Mouse (Mus musculus) adrenal gland, postnatal 14 days (tissue): ENCODE results near the gene Adam19. TPM values are rescaled to one million over a fixed set of nuclear protein-coding genes. Genes with fewer than 3 reads are reported as not detected.

Experiments
- microRNA-seq, 2 experiments: library from miRNA; unstranded; fragments of <30 nt; microRNA quantifications; one replicate each; pipeline ENCODE4 v1.2.0; 2021
- total RNA-seq: library from RNA; stranded (reverse); gene quantifications from 2 replicates; pipeline ENCODE4 v1.2.3, GENCODE M21; 2021

The Adam19 gene
- total RNA-seq, 1 experiment from 2014 or later: 10.7 TPM

Small RNAs within 50 kb of the gene (microRNA-seq; reads per million reads assigned to microRNA genes)
- gene Mir7239 (0 reads per million in 2 experiments), gene Mir8100 (0 reads per million in 2 experiments)

Other genes with a start within 250 kb of the Adam19 start
- gene Clint1, start 203.9 kb upstream of the Adam19 start, total RNA-seq: 66.5 and 67.2 TPM in 2 replicates
- 12.5 and 14.2 TPM in 2 replicates for gene Lsm11, start 111.1 kb upstream of the Adam19 start, total RNA-seq
- 15.3 and 19.1 TPM in 2 replicates for gene Thg1l, start 100.5 kb upstream of the Adam19 start, total RNA-seq
- 0.26 and 0.45 TPM in 2 replicates for gene Sox30, start 75.7 kb upstream of the Adam19 start, total RNA-seq
- gene Gm12166, start 3.7 kb upstream of the Adam19 start, total RNA-seq: 0.86 and 4.1 TPM in 2 replicates
- gene Nipal4, start 110.5 kb downstream of the Adam19 start, total RNA-seq: not detected in 2 replicates
- gene Fndc9, start 179.5 kb downstream of the Adam19 start, total RNA-seq: not detected in 2 replicates